Mouse (Mus musculus) embryonic fibroblast, embryonic 13.5 days (primary cell): ENCODE results near the gene Samd3.

Experiments used
- CTCF ChIP-seq: IDR thresholded peaks from 2 replicates; pipeline ENCODE4 v1.5.1; 2011; ENCODE audit warnings: mild to moderate bottlenecking, control low read depth, low read length, moderate library complexity, borderline replicate concordance; ENCODE audit not compliant: insufficient read depth
- POLR2A ChIP-seq: IDR thresholded peaks from 2 replicates; pipeline ENCODE4 v1.6.1; 2011; ENCODE audit warnings: low read depth, mild to moderate bottlenecking, control low read depth, low read length, moderate library complexity

DNA sequence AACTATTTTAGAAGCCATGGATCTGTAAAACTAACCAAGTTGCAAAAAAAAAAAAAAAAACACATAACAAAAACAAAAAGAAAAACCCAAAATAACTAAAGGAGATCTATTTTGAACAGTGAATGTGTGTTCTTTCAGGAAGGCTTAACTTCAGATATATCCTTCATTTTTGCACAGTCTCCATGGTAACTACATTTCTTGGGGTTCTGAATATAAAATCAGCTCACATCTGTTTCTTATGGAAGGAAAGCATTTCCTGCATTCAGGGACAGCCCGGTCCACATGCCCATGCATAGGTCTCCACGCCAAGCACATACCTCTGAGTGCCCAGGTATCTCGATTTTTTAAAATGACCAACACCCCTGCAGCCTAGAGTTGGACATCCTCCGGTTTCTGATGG lies 72.8 kb downstream of the Samd3 start:
- TF ChIP-seq POLR2A (no peak), CTCF (no peak)
